Mouse (Mus musculus): ENCODE measurements around the gene Gm12695. TPM values are rescaled to one million over a fixed set of nuclear protein-coding genes. Genes with fewer than 3 reads are reported as not detected.
A peak's percentile ranks its signal among the peaks of the same experiment; 100 is the strongest.

The Gm12695 gene
- polyA plus RNA-seq (2012; rRNA removed) (not detected in 2 replicates), polyA plus RNA-seq (2014; fragmentation: Nextera tagmentation; extraction: Ambion mirVana) (not detected in 2 replicates)

GRCm38 (mm10) chr4:96785086-96785485 is at the start of gene Gm12695:
Gene Gm12695 (minus strand): TSS chr4:96785186.
- no peaks in the 10 kb centered on the region for H3K9me3 ChIP-seq (ENCODE audit: control insufficient read depth, low read length)
- no peak within 1 kb of the TSS for H3K9ac ChIP-seq (ENCODE audit: low read depth, low read length, severe bottlenecking)
- no peak within 1 kb of the TSS for H3K4me3 ChIP-seq (replicated peaks; ENCODE audit: low read length)
- ATAC-seq (ENCODE audit: low FRiP score, low read depth) (no peak), DNase-seq (ENCODE audit: low spot score) (no peak)
- no peaks in the 10 kb centered on the region for H3K27me3 ChIP-seq (ENCODE audit: control insufficient read depth, insufficient read depth, low read length)
- no peaks in the 10 kb centered on the region for H3K36me3 ChIP-seq (ENCODE audit: control insufficient read depth, insufficient read depth, low read length)
- H3K4me1 ChIP-seq (ENCODE audit: control insufficient read depth, insufficient read depth, low read length), result 0 out of 2 replicates have a peak, but pooled peaks cover 3% of the 10 kb centered on the region
- WGBS, result 90% methylated on average over 3 of the region's 3 CpGs
- no peak within 1 kb of the TSS for H3K27ac ChIP-seq (replicated peaks; ENCODE audit: low read depth, low read length)
- no peak within 1 kb of the TSS for H3K4me2 ChIP-seq (replicated peaks; ENCODE audit: low read depth, low read length, severe bottlenecking)
- no peak for TF ChIP-seq POLR2A (IDR thresholded peaks at IDR 0.05; ENCODE audit: borderline replicate concordance, extremely low read depth, insufficient read depth, insufficient read length)

DNA sequence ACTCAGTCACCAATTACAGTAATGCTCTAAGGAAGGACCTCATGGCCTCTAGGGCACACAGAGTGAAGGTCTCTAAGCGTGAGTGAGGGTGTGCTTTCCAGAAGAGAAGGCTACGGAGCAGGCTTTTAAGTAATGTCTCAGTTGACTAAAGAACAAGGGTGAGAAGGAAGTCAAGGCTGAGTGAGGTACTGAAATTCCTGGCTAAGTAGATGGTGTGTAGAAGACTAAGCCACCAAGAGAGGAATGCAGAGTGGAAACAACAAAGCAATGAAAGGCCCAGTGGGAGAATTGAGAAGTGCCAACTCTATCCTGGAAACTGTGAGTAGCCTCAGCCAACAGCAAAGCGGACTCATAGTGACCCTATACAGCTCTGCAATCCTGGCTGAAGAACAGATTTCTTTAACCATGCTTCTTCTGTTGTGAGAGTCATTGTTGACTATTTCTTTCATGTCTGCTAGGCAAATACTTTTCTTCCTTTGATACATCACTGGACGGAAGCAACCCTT is 40.6 kb upstream of the Gm12695 start:
- DNase-seq (ENCODE audit: low spot score) (no peak), ATAC-seq (ENCODE audit: low FRiP score, low read depth) (no peak)
- no peaks in the 10 kb centered on the region for H3K9me3 ChIP-seq (ENCODE audit: control insufficient read depth, low read length)
- TF ChIP-seq POLR2A (IDR thresholded peaks at IDR 0.05; ENCODE audit: borderline replicate concordance, extremely low read depth, insufficient read depth, insufficient read length), result no peak
- no peak overlapping the region for H3K27ac ChIP-seq (replicated peaks; ENCODE audit: low read depth, low read length)
- 80% methylated on average over 4 of the region's 4 CpGs for WGBS
- no peak overlapping the region for H3K9ac ChIP-seq (ENCODE audit: low read depth, low read length, severe bottlenecking)
- no peak overlapping the region for H3K4me3 ChIP-seq (replicated peaks; ENCODE audit: low read length)
- no peaks in the 10 kb centered on the region for H3K4me1 ChIP-seq (ENCODE audit: control insufficient read depth, insufficient read depth, low read length)
- H3K36me3 ChIP-seq (ENCODE audit: control insufficient read depth, insufficient read depth, low read length), result no peaks in the 10 kb centered on the region
- H3K27me3 ChIP-seq (ENCODE audit: control insufficient read depth, insufficient read depth, low read length), result no peaks in the 10 kb centered on the region
- H3K4me2 ChIP-seq (replicated peaks; ENCODE audit: low read depth, low read length, severe bottlenecking), result no peak overlapping the region

- Histone ChIP-seq H3K36me3 (ENCODE audit: control insufficient read depth, insufficient read depth, low read length) (no peaks in the 10 kb centered on the region), H3K4me3 (replicated peaks; ENCODE audit: low read length) (no peak overlapping the region), H3K9me3 (ENCODE audit: control insufficient read depth, low read length) (no peaks in the 10 kb centered on the region), H3K27me3 (ENCODE audit: control insufficient read depth, insufficient read depth, low read length) (no peaks in the 10 kb centered on the region), H3K9ac (ENCODE audit: low read depth, low read length, severe bottlenecking) (no peak overlapping the region), H3K4me2 (replicated peaks; ENCODE audit: low read depth, low read length, severe bottlenecking) (no peak overlapping the region), H3K27ac (replicated peaks; ENCODE audit: low read depth, low read length) (no peak overlapping the region), H3K4me1 (ENCODE audit: control insufficient read depth, insufficient read depth, low read length) (no peaks in the 10 kb centered on the region)
- no peak for TF ChIP-seq POLR2A (IDR thresholded peaks at IDR 0.05; ENCODE audit: borderline replicate concordance, extremely low read depth, insufficient read depth, insufficient read length)
- 64% methylated on average over 6 of the region's 6 CpGs for WGBS
- no peak for DNase-seq (ENCODE audit: low spot score)
- ATAC-seq (ENCODE audit: low FRiP score, low read depth), result no peak
These were observed 22.1 kb upstream of the Gm12695 start for GRCm38 (mm10) chr4:96806824-96807808.

GRCm38 (mm10) chr4:96799380-96800157 is 14.6 kb upstream of the Gm12695 start:
- WGBS, result 25% methylated on average over 7 of the region's 7 CpGs
- Histone ChIP-seq H3K27ac (replicated peaks; ENCODE audit: low read depth, low read length) (no peak overlapping the region), H3K4me1 (ENCODE audit: control insufficient read depth, insufficient read depth, low read length) (no peaks in the 10 kb centered on the region), H3K4me3 (replicated peaks; ENCODE audit: low read length) (no peak overlapping the region), H3K27me3 (ENCODE audit: control insufficient read depth, insufficient read depth, low read length) (no peaks in the 10 kb centered on the region), H3K4me2 (replicated peaks; ENCODE audit: low read depth, low read length, severe bottlenecking) (no peak overlapping the region), H3K9me3 (ENCODE audit: control insufficient read depth, low read length) (no peaks in the 10 kb centered on the region), H3K9ac (ENCODE audit: low read depth, low read length, severe bottlenecking) (no peak overlapping the region), H3K36me3 (ENCODE audit: control insufficient read depth, insufficient read depth, low read length) (no peaks in the 10 kb centered on the region)
- no peak for TF ChIP-seq POLR2A (IDR thresholded peaks at IDR 0.05; ENCODE audit: borderline replicate concordance, extremely low read depth, insufficient read depth, insufficient read length)
- ATAC-seq (ENCODE audit: low FRiP score, low read depth) (no peak), DNase-seq (ENCODE audit: low spot score) (peak; percentile 71)

- no peak overlapping the region for H3K4me3 ChIP-seq (replicated peaks; ENCODE audit: low read length)
- no peak overlapping the region for H3K4me2 ChIP-seq (replicated peaks; ENCODE audit: low read depth, low read length, severe bottlenecking)
- WGBS, result 61% methylated on average over 1 of the region's 1 CpGs
- no peak overlapping the region for H3K9ac ChIP-seq (ENCODE audit: low read depth, low read length, severe bottlenecking)
- H3K4me1 ChIP-seq (ENCODE audit: control insufficient read depth, insufficient read depth, low read length), result no peaks in the 10 kb centered on the region
- DNase-seq (ENCODE audit: low spot score) (peak; percentile 30), ATAC-seq (ENCODE audit: low FRiP score, low read depth) (no peak)
- no peaks in the 10 kb centered on the region for H3K36me3 ChIP-seq (ENCODE audit: control insufficient read depth, insufficient read depth, low read length)
- TF ChIP-seq POLR2A (IDR thresholded peaks at IDR 0.05; ENCODE audit: borderline replicate concordance, extremely low read depth, insufficient read depth, insufficient read length), result no peak
- no peak overlapping the region for H3K27ac ChIP-seq (replicated peaks; ENCODE audit: low read depth, low read length)
- no peaks in the 10 kb centered on the region for H3K27me3 ChIP-seq (ENCODE audit: control insufficient read depth, insufficient read depth, low read length)
- H3K9me3 ChIP-seq (ENCODE audit: control insufficient read depth, low read length), result no peaks in the 10 kb centered on the region
These were observed 12.6 kb upstream of the Gm12695 start for GRCm38 (mm10) chr4:96797583-96797982.
